Mouse (Mus musculus): ENCODE measurements around the gene Cct5. TPM values are rescaled to one million over a fixed set of nuclear protein-coding genes. Genes with fewer than 3 reads are reported as not detected.

Gene Cct5
- total and polyA plus RNA-seq, 3 experiments, result 858 to 1,445 (median 883) TPM

GRCm38 (mm10) chr15:31601279-31601645 lies 342 bp downstream of the Cct5 start:
- Histone ChIP-seq H3K4me1 (ENCODE audit: control insufficient read depth in 1 of 2, insufficient read depth in 2 of 2) (peaks cover 16 to 45% of the 10 kb centered on the region in 2 experiments), H3K36me3 (replicated peaks in 1 of 2; ENCODE audit: control insufficient read depth in 1 of 2, insufficient read depth in 1 of 2, low read length in 1 of 2) (peaks cover 19 to 53% of the 10 kb centered on the region in 2 experiments), H3K27ac (ENCODE audit: insufficient read depth, low read depth) (peak overlapping the region; percentile 56), H3K79me2 (replicated peaks; ENCODE audit: control insufficient read depth, extremely low read depth, insufficient read depth, poor library complexity, severe bottlenecking) (peaks cover 56% of the 10 kb centered on the region), H3K9ac (ENCODE audit: insufficient read depth, low read depth) (peak overlapping the region; percentile 74), H3K27me3 (replicated peaks) (no peaks in the 10 kb centered on the region), H3K4me2 (ENCODE audit: insufficient read depth, low read depth, poor library complexity, severe bottlenecking) (0 out of 2 replicates have a peak overlapping the region, but pooled peaks have one; percentile 94), H3K4me3 (replicated peaks in 1 of 3; ENCODE audit: low read depth in 2 of 3, low read length in 2 of 3, poor library complexity in 1 of 3) (peak overlapping the region; percentile 76 to 85 (median 76)), H3K9me3 (replicated peaks; ENCODE audit: low read length) (no peaks in the 10 kb centered on the region)
- no peak for TF ChIP-seq KAT2A (IDR thresholded peaks at IDR 0.05; ENCODE audit: insufficient replicate concordance, low read length)
- 0 out of 2 replicates have a peak, but pooled peaks have one; percentile 33 for TF ChIP-seq UBTF (IDR thresholded peaks at IDR 0.05; ENCODE audit: low read depth, low read length)
- TF ChIP-seq USF1 (IDR thresholded peaks at IDR 0.05; ENCODE audit: low read depth, low read length), result no peak
- TF ChIP-seq ZC3H11A (IDR thresholded peaks at IDR 0.05; ENCODE audit: low read depth, low read length), result no peak
- no peak for TF ChIP-seq IRF4 (IDR thresholded peaks at IDR 0.05; ENCODE audit: low read depth, low read length)
- TF ChIP-seq EP300 (IDR thresholded peaks at IDR 0.05; ENCODE audit: low read length), result no peak
- TF ChIP-seq MAX (IDR thresholded peaks at IDR 0.05; ENCODE audit: low read length), result peak; percentile 92
- TF ChIP-seq MYC (IDR thresholded peaks at IDR 0.05; ENCODE audit: low read depth, low read length), result peak; percentile 88
- TF ChIP-seq MXI1 (IDR thresholded peaks at IDR 0.05; ENCODE audit: low read depth, low read length), result peak; percentile 95
- 0 out of 2 replicates have a peak, but pooled peaks have one; percentile 40 for TF ChIP-seq MAZ (IDR thresholded peaks at IDR 0.05; ENCODE audit: low read depth, low read length)
- TF ChIP-seq CHD1 (IDR thresholded peaks at IDR 0.05; ENCODE audit: low read depth, low read length), result no peak
- DNase-seq (ENCODE audit: extremely low read depth), result no peak
- in situ Hi-C loops (cut with MboI; ENCODE audit: low pct_ligation_motif_present, low pct_unique_long_range_greater_than_20kb, low sequenced_read_pairs), result no loop called here
- dilution Hi-C loops (cut with MboI; ENCODE audit: extremely low pct_ligation_motif_present, extremely low pct_unique_long_range_greater_than_20kb, low sequenced_read_pairs), result no loop called here

- Histone ChIP-seq H3K79me2 (replicated peaks; ENCODE audit: control insufficient read depth, extremely low read depth, insufficient read depth, poor library complexity, severe bottlenecking) (peaks cover 63% of the 10 kb centered on the region), H3K4me3 (replicated peaks in 1 of 3; ENCODE audit: low read depth in 2 of 3, low read length in 2 of 3, poor library complexity in 1 of 3) (peak overlapping the region; percentile 50 to 85 (median 76)), H3K4me2 (ENCODE audit: insufficient read depth, low read depth, poor library complexity, severe bottlenecking) (peak overlapping the region; percentile 94), H3K4me1 (ENCODE audit: control insufficient read depth in 1 of 2, insufficient read depth in 2 of 2) (peaks cover 11 to 58% of the 10 kb centered on the region in 2 experiments), H3K27me3 (replicated peaks) (no peaks in the 10 kb centered on the region), H3K9ac (ENCODE audit: insufficient read depth, low read depth) (peak overlapping the region; percentile 74), H3K36me3 (replicated peaks in 1 of 2; ENCODE audit: control insufficient read depth in 1 of 2, insufficient read depth in 1 of 2, low read length in 1 of 2) (peaks cover 22 to 57% of the 10 kb centered on the region in 2 experiments), H3K9me3 (replicated peaks; ENCODE audit: low read length) (no peaks in the 10 kb centered on the region), H3K27ac (ENCODE audit: insufficient read depth, low read depth) (no peak overlapping the region)
- in situ Hi-C loops (cut with MboI; ENCODE audit: low pct_ligation_motif_present, low pct_unique_long_range_greater_than_20kb, low sequenced_read_pairs), result no loop called here
- dilution Hi-C loops (cut with MboI; ENCODE audit: extremely low pct_ligation_motif_present, extremely low pct_unique_long_range_greater_than_20kb, low sequenced_read_pairs), result no loop called here
- 0 out of 2 replicates have a peak, but pooled peaks have one; percentile 20 for TF ChIP-seq SIN3A (IDR thresholded peaks at IDR 0.05; ENCODE audit: low read length)
- no peak for TF ChIP-seq CHD1 (IDR thresholded peaks at IDR 0.05; ENCODE audit: low read depth, low read length)
- DNase-seq (ENCODE audit: extremely low read depth), result no peak
Measured at GRCm38 (mm10) chr15:31599834-31600233, 1.8 kb downstream of the Cct5 start.

GRCm38 (mm10) chr15:31595651-31596050 lies 6.0 kb downstream of the Cct5 start:
- H3K4me1 ChIP-seq (ENCODE audit: control insufficient read depth in 1 of 2, insufficient read depth in 2 of 2), result peaks cover 6 to 50% of the 10 kb centered on the region in 2 experiments
- H3K9me3 ChIP-seq (replicated peaks; ENCODE audit: low read length), result no peaks in the 10 kb centered on the region
- H3K9ac ChIP-seq (ENCODE audit: insufficient read depth, low read depth), result no peak overlapping the region
- TF ChIP-seq GABPA (IDR thresholded peaks at IDR 0.05; ENCODE audit: insufficient replicate concordance, low read depth, low read length) (no peak), SMC3 (IDR thresholded peaks at IDR 0.05; ENCODE audit: low read depth, low read length) (no peak), PAX5 (IDR thresholded peaks at IDR 0.05; ENCODE audit: low read length) (no peak), NRF1 (IDR thresholded peaks at IDR 0.05; ENCODE audit: low read depth, low read length) (no peak), ETS1 (conservative IDR thresholded peaks at IDR 0.05; ENCODE audit: low read depth, low read length) (no peak), TCF12 (IDR thresholded peaks at IDR 0.05; ENCODE audit: low read depth, low read length) (no peak), MYC (IDR thresholded peaks at IDR 0.05; ENCODE audit: low read depth, low read length) (no peak), UBTF (IDR thresholded peaks at IDR 0.05; ENCODE audit: low read depth, low read length) (no peak), TBP (conservative IDR thresholded peaks at IDR 0.05; ENCODE audit: low read depth, low read length) (no peak), HCFC1 (IDR thresholded peaks at IDR 0.05; ENCODE audit: low read depth, low read length) (no peak), RAD21 (IDR thresholded peaks at IDR 0.05; ENCODE audit: low read depth, low read length) (no peak), MAX (IDR thresholded peaks at IDR 0.05; ENCODE audit: low read length) (no peak), ELF1 (IDR thresholded peaks at IDR 0.05; ENCODE audit: low read depth, low read length) (no peak)
- dilution Hi-C loops (cut with MboI; ENCODE audit: extremely low pct_ligation_motif_present, extremely low pct_unique_long_range_greater_than_20kb, low sequenced_read_pairs) (no loop called here), in situ Hi-C loops (cut with MboI; ENCODE audit: low pct_ligation_motif_present, low pct_unique_long_range_greater_than_20kb, low sequenced_read_pairs) (no loop called here)
- H3K4me3 ChIP-seq (replicated peaks in 1 of 3; ENCODE audit: low read depth in 2 of 3, low read length in 2 of 3, poor library complexity in 1 of 3), result no peak overlapping the region
- H3K27ac ChIP-seq (ENCODE audit: insufficient read depth, low read depth), result no peak overlapping the region
- no peaks in the 10 kb centered on the region for H3K27me3 ChIP-seq (replicated peaks)
- no peak for DNase-seq (ENCODE audit: extremely low read depth)
- H3K36me3 ChIP-seq (replicated peaks in 1 of 2; ENCODE audit: control insufficient read depth in 1 of 2, insufficient read depth in 1 of 2, low read length in 1 of 2), result peaks cover 63 to 92% of the 10 kb centered on the region in 2 experiments
- peaks cover 50% of the 10 kb centered on the region for H3K79me2 ChIP-seq (replicated peaks; ENCODE audit: control insufficient read depth, extremely low read depth, insufficient read depth, poor library complexity, severe bottlenecking)
- no peak overlapping the region for H3K4me2 ChIP-seq (ENCODE audit: insufficient read depth, low read depth, poor library complexity, severe bottlenecking)

Data from CH12.LX (cell line).